Mouse (Mus musculus) myocyte (in vitro differentiated cells): ENCODE measurements at regions not wholly inside any gene's neighbourhood (a gene's known extent, or its start where the extent isn't known, plus 50 kb on each side); places are given as distances from the start of the nearest gene placed in this dataset.
A peak's percentile ranks its signal among the peaks of the same experiment; 100 is the strongest.

ENCODE experiments used
- H3K27me3 ChIP-seq: one replicate; pipeline ENCODE4 v1.6.1; 2011; ENCODE audit not compliant: control insufficient read depth, insufficient read depth, insufficient read length
- H3K36me3 ChIP-seq: one replicate; pipeline ENCODE4 v1.6.1; 2011; ENCODE audit not compliant: control insufficient read depth, insufficient read depth
- H3K4me2 ChIP-seq: one replicate; pipeline ENCODE4 v1.6.1; 2011; ENCODE audit warnings: low read depth, control low read depth
- H3K4me3 ChIP-seq: one replicate; pipeline ENCODE4 v1.5.1; 2011; ENCODE audit warnings: mild to moderate bottlenecking, control low read depth, moderate library complexity
- H3K79me2 ChIP-seq: one replicate; pipeline ENCODE4 v1.6.1; 2011; ENCODE audit not compliant: control insufficient read depth, insufficient read depth
- H3ac ChIP-seq: one replicate; pipeline ENCODE4 v1.6.1; 2011; ENCODE audit not compliant: control insufficient read depth, insufficient read length
- CEBPB ChIP-seq: IDR thresholded peaks from 2 replicates; pipeline ENCODE4 v1.6.1; 2011; ENCODE audit warnings: mild to moderate bottlenecking, moderate library complexity; ENCODE audit not compliant: poor library complexity, insufficient read depth, severe bottlenecking
- E2F4 ChIP-seq: IDR thresholded peaks from one replicate; pipeline ENCODE4 v1.6.1; 2011; ENCODE audit warnings: mild to moderate bottlenecking, control low read depth, moderate library complexity; ENCODE audit not compliant: insufficient read depth
- MAX ChIP-seq: IDR thresholded peaks from one replicate; pipeline ENCODE4 v1.6.1; 2011; ENCODE audit warnings: low read depth, mild to moderate bottlenecking, control low read depth
- MYOD1 ChIP-seq, 3 experiments: IDR thresholded peaks; one replicate each; pipeline ENCODE4 v1.6.1; 2011; ENCODE audit warnings: control low read depth in 2 of 3, low read depth in 2 of 3, mild to moderate bottlenecking in 2 of 3, moderate library complexity in 1 of 3; ENCODE audit not compliant: insufficient read length in 2 of 3, control insufficient read depth in 1 of 3
- MYOG ChIP-seq, 3 experiments: IDR thresholded peaks; one replicate each; pipeline ENCODE4 v1.6.1; 2011; ENCODE audit warnings: control low read depth in 2 of 3, low read depth in 2 of 3, mild to moderate bottlenecking in 2 of 3; ENCODE audit not compliant: insufficient read length in 2 of 3, control insufficient read depth in 1 of 3, insufficient read depth in 1 of 3
- POLR2A ChIP-seq: IDR thresholded peaks from one replicate; pipeline ENCODE4 v1.6.1; 2011; ENCODE audit warnings: low read depth, mild to moderate bottlenecking, control low read depth, moderate library complexity; ENCODE audit not compliant: insufficient read length
- POLR2AphosphoS2 ChIP-seq: IDR thresholded peaks from one replicate; pipeline ENCODE4 v1.6.1; 2011; ENCODE audit warnings: low read depth, control low read depth; ENCODE audit not compliant: insufficient read length
- REST ChIP-seq: IDR thresholded peaks from one replicate; pipeline ENCODE4 v1.6.1; 2011; ENCODE audit warnings: mild to moderate bottlenecking, control low read depth, moderate library complexity; ENCODE audit not compliant: insufficient read depth, insufficient read length
- SRF ChIP-seq: IDR thresholded peaks from one replicate; pipeline ENCODE4 v1.6.1; 2011; ENCODE audit warnings: low read depth; ENCODE audit not compliant: control insufficient read depth, insufficient read length
- TCF12 ChIP-seq: IDR thresholded peaks from one replicate; pipeline ENCODE4 v1.6.1; 2011; ENCODE audit warnings: mild to moderate bottlenecking, control low read depth; ENCODE audit not compliant: poor library complexity, insufficient read depth, severe bottlenecking
- TCF3 ChIP-seq: IDR thresholded peaks from one replicate; pipeline ENCODE4 v1.6.1; 2011; ENCODE audit warnings: low read depth, control low read depth; ENCODE audit not compliant: insufficient read length
- USF1 ChIP-seq: IDR thresholded peaks from one replicate; pipeline ENCODE4 v1.6.1; 2011; ENCODE audit warnings: low read depth, mild to moderate bottlenecking, control low read depth, moderate library complexity

DNA sequence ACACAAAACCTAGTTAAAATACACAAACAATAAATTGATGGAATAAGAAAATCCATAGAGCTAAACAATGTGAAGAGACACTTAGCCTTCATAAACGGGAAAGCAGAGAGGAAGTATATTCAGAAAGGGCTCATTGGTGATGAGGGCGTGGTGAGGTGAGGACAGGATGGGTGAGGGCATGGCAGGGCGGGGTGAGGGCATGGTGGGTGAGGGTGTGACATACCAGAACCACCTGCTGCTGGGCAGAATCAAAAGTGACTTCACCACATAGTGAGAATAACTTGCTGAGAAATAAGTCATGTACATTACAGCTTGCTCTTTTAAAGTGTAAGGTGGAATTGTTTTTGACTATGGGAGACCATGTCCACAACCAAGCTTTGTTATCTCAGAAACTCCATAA is 399.1 kb upstream of the 5930422O12Rik start:
- Histone ChIP-seq H3K27me3 (no peaks in the 10 kb centered on the region), H3K36me3 (no peaks in the 10 kb centered on the region), H3K4me3 (no peak overlapping the region), H3K4me2 (no peak overlapping the region), H3ac (no peak overlapping the region), H3K79me2 (no peaks in the 10 kb centered on the region)
- TF ChIP-seq POLR2A (no peak), MYOD1 (IDR thresholded peaks at IDR 0.05; ENCODE audit: control insufficient read depth in 1 of 3, insufficient read length in 2 of 3, low read depth in 2 of 3) (peak in 1 of 3 experiments; percentile 80), MYOG (IDR thresholded peaks at IDR 0.05; ENCODE audit: control insufficient read depth in 1 of 3, insufficient read depth in 1 of 3, insufficient read length in 2 of 3, low read depth in 2 of 3) (peak in 1 of 3 experiments; percentile 63)

DNA sequence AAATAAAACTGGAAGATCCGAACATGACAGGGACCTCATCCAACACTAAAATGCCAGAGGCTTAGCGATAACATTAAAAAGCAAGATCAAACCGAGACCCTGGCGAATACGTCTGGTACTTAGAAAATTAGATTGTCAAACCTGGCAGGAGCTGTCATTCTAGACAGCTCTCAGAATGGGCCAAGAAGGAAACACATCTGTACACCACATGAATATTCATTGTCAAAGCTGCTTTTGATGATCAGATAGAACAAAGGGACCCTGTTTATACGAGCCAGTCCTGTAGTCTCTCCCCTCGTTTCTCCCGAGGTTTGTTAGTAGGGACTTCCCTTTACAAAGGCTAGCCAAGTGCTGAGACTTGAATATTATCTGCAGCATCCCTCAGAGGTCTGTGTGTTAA is 376.5 kb upstream of the 5930422O12Rik start:
- no peaks in the 10 kb centered on the region for H3K36me3 ChIP-seq
- H3K4me3 ChIP-seq: no peak overlapping the region
- no peaks in the 10 kb centered on the region for H3K79me2 ChIP-seq
- H3ac ChIP-seq: no peak overlapping the region
- TF ChIP-seq TCF3: no peak
- no peak for TF ChIP-seq TCF12
- TF ChIP-seq SRF: no peak
- no peak for TF ChIP-seq POLR2A
- no peak for TF ChIP-seq MAX
- no peak for TF ChIP-seq POLR2AphosphoS2
- no peak for TF ChIP-seq CEBPB
- TF ChIP-seq REST: no peak
- no peak for TF ChIP-seq MYOD1 (IDR thresholded peaks at IDR 0.05; ENCODE audit: control insufficient read depth in 1 of 3, insufficient read length in 2 of 3, low read depth in 2 of 3)
- no peak for TF ChIP-seq E2F4
- no peak overlapping the region for H3K4me2 ChIP-seq
- no peaks in the 10 kb centered on the region for H3K27me3 ChIP-seq

DNA sequence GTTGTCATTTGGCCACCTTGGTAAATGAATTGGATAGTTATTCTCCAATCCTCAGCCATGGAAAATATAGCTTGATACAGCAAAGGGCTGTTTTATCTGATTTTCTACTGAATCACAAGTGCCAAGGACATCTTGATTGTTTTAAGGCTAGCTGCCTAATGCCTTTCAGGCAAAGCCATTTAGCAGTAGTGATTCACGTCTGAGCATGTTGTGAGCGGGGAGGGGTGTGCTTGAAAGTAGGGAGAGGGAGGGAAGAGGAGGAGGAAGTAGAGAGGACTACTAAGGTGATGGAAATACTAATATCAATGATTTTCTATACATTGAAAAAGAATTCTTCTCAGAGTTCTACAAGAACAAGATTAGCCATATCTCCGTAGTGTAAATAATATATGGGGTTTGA is 362.9 kb upstream of the 5930422O12Rik start:
- Histone ChIP-seq H3K36me3 (no peaks in the 10 kb centered on the region), H3K79me2 (no peaks in the 10 kb centered on the region), H3K4me3 (no peak overlapping the region), H3ac (no peak overlapping the region), H3K4me2 (no peak overlapping the region), H3K27me3 (no peaks in the 10 kb centered on the region)
- TF ChIP-seq USF1 (no peak), MYOD1 (IDR thresholded peaks at IDR 0.05; ENCODE audit: control insufficient read depth in 1 of 3, insufficient read length in 2 of 3, low read depth in 2 of 3) (no peak), CEBPB (no peak), SRF (no peak), MYOG (IDR thresholded peaks at IDR 0.05; ENCODE audit: control insufficient read depth in 1 of 3, insufficient read depth in 1 of 3, insufficient read length in 2 of 3, low read depth in 2 of 3) (no peak), TCF12 (no peak), REST (no peak), POLR2AphosphoS2 (no peak), POLR2A (no peak)

DNA sequence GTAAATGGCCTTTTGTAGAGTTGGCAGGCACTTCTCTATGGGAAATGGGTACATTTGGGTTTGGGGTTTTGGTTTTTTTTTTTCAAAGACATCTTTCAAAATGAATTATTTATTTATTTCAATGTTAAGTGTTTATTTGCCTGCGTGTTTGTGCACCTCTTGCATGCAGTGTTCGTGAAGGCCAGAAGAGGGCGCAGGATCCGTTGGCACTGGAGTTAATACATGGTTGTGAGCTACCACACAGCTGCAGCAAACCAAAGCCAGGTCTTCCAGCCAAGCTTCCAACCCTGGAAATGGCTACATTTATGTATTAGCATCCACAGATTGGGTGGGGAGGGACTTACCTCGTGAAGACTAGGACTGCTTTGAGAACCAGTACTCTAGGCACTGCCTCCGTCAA is 362.3 kb upstream of the 5930422O12Rik start:
- no peak overlapping the region for H3K4me2 ChIP-seq
- H3ac ChIP-seq: no peak overlapping the region
- H3K79me2 ChIP-seq: no peaks in the 10 kb centered on the region
- no peaks in the 10 kb centered on the region for H3K36me3 ChIP-seq
- no peak for TF ChIP-seq SRF
- no peak for TF ChIP-seq CEBPB
- no peak for TF ChIP-seq MYOG (IDR thresholded peaks at IDR 0.05; ENCODE audit: control insufficient read depth in 1 of 3, insufficient read depth in 1 of 3, insufficient read length in 2 of 3, low read depth in 2 of 3)
- H3K4me3 ChIP-seq: no peak overlapping the region
- no peaks in the 10 kb centered on the region for H3K27me3 ChIP-seq

DNA sequence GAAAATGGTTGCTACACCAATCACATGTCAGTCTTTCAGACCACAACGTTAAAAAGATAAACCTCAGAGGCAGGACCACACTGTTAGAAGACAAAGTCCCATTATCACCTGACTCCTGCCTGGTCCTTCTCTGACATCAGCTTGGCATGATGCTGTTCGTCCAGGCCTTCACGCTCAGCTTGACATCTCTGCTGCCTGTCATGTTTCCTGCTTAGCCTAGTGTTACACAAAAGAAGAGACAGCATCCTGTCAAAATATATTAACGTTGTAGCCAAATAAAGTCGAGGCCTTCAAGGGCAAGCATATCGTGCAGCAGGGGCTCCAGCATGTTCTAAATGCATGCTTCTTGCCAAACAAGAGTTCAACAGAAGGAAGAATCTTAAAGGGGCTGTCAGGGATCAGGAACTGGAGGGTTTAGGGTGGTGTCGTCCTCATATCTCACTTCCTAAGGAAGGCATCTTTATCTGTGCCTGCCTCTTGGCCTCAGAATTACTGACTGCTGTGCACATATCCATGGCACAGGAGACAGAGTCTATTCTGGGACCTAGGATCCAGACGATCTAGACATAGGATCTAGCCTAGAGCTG is 361.0 kb upstream of the 5930422O12Rik start:
- Histone ChIP-seq H3K27me3 (no peaks in the 10 kb centered on the region), H3ac (no peak overlapping the region), H3K79me2 (no peaks in the 10 kb centered on the region), H3K36me3 (no peaks in the 10 kb centered on the region), H3K4me3 (no peak overlapping the region), H3K4me2 (no peak overlapping the region)
- TF ChIP-seq MAX: no peak
- TF ChIP-seq MYOG (IDR thresholded peaks at IDR 0.05; ENCODE audit: control insufficient read depth in 1 of 3, insufficient read depth in 1 of 3, insufficient read length in 2 of 3, low read depth in 2 of 3): no peak
- no peak for TF ChIP-seq POLR2A
- no peak for TF ChIP-seq MYOD1 (IDR thresholded peaks at IDR 0.05; ENCODE audit: control insufficient read depth in 1 of 3, insufficient read length in 2 of 3, low read depth in 2 of 3)
- no peak for TF ChIP-seq SRF
- TF ChIP-seq CEBPB: no peak
- no peak for TF ChIP-seq TCF3
- no peak for TF ChIP-seq USF1
- TF ChIP-seq REST: no peak
- no peak for TF ChIP-seq POLR2AphosphoS2

DNA sequence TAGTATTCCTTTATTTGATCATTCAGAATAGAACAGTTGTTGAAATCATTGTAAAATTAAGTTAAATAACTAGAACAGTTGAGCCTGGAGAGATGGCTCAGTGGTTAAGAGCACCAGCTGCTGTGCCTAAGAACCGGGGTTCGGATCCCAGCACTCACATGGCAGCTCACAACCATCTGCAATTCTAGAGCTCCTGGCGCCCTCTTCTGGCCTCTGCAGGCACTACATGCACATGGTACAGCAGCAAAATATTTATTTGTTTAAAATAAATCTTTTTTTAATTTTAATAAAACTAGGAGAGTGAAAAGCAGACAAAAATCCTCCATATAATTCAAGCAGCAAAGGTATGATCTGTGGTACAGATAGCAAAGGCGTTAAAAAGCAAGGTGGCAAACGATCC is 360.0 kb upstream of the 5930422O12Rik start:
- Histone ChIP-seq H3K4me2 (no peak overlapping the region), H3K36me3 (no peaks in the 10 kb centered on the region), H3K27me3 (no peaks in the 10 kb centered on the region), H3ac (no peak overlapping the region), H3K79me2 (no peaks in the 10 kb centered on the region), H3K4me3 (no peak overlapping the region)
- TF ChIP-seq MYOG (IDR thresholded peaks at IDR 0.05; ENCODE audit: control insufficient read depth in 1 of 3, insufficient read depth in 1 of 3, insufficient read length in 2 of 3, low read depth in 2 of 3) (no peak), CEBPB (no peak), MAX (no peak), E2F4 (no peak), TCF3 (no peak), REST (no peak), USF1 (no peak), POLR2A (no peak), TCF12 (no peak), POLR2AphosphoS2 (no peak), SRF (no peak), MYOD1 (IDR thresholded peaks at IDR 0.05; ENCODE audit: control insufficient read depth in 1 of 3, insufficient read length in 2 of 3, low read depth in 2 of 3) (no peak)
